Mouse (Mus musculus): ENCODE data around the gene Rtn1.
"Not testable (repeated sequence)": the region's sequence is repeated elsewhere in the genome, so short reads cannot be mapped to it uniquely, and the experiment has no call there.

The Rtn1 gene

DNA sequence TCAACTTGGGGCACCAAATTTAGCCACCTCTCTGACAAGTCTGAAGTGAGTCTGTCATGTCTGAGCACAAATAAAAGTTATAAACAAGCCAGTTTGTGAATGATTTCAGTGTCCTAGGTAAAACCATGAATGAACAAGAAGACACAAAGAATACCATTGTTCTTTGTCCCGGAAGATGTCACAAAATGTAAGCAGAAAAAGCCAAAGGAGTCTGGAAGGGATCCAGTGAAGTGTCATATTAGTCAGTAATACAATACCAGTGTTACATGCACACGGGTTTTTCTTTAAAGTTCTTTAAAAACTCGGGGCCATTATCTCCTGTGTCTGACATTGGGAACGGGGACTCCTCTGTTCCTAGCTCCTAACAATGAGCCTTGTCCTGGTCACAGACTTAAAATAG lies 85.1 kb downstream of the Rtn1 start:
- no peak for DNase-seq (ENCODE audit: low spot score)

DNA sequence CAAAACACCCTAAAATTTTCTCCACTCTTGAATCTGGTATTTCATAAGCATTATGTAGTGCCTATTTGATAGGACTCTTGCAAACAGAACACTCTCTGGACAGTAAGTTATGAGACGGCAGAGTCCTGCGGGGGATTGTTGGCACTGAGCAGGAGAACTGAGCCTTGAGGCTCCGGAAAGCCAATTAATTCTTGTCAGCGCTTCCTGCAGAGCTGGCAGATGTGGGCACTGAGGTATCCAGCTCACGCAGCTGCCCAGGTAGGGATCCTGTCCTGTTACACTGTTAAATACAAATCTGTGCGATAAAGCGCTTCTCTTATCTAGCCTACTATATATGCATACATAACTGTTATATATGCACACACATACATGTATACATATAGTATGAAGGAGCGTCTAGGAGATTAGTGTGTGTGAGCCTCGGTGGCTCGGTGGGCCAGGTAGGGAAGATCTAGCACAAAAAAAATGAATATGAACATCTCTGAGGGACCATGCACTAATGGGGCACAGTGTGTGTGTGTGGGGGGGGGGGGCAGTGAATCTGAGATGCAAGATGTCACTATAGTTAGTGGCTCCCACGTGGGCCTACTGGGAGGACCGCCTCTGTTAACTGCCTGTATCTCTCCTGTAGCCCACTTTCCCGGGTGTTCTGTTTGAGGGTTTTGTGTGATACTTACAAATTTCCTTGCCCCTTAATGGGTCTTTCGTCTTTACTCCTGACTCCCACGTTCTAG lies 93.0 kb downstream of the Rtn1 start:
- DNase-seq (ENCODE audit: low spot score) = no peak

DNA sequence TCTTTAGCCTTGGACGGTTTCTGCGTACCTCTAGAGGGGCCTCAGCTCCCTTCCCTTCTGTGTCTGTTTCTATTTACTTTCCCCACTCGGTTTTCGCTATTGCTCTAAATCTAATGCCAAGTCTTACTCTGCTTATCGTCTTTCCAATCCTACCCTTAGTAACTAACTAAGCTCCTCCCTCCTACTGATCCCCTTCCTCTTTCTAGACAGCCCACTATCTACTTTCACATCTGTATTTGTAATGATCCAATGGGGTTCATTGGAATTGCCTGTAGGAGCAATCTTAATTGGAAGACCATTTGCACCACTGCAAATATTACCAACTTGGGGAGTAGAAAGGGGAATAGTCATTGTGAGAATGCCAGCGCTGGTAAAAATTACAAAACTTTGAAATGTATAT lies 98.0 kb downstream of the Rtn1 start:
- DNase-seq (ENCODE audit: low spot score) = no peak

DNA sequence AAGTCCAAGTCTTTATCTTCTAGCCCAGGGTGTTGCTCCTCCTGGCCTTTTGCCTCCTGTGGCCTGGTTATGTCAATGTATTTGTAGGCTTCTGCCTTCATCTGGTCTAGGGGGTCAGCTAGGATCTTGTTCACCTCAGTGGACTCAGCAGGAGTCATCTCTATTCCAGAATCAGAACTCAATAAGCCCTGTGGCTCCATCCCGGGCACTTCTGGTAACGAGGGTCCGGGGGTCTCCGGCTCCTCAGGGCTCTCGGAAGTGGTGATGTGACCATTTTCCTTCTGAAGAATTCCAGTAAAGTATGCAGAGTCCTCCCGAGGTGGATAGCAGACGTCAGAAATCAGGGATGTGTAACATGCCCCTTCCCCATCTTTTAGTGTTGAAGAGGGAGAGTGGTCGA lies 100.3 kb downstream of the Rtn1 start:
- no peak for DNase-seq (ENCODE audit: low spot score)

DNA sequence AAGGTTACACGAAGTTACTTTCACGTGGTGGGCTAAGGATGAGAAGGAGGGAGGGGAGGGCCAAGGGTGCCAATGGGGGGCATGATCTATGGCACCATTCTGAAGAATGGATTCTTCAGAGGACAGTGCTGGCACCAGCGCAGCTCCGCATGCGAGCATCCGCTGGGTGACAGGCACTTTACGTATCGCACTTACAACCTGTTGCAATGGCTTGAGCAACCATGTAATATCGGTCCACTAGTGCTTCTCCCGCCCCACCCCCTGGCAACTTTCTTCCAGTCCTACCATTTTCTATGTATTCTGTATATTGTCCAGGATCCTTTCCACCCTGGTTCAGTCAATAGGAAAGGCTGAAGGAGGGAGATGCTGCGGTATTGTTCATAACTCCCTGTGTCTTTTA lies 102.6 kb downstream of the Rtn1 start:
- DNase-seq (ENCODE audit: low spot score) = no peak

DNA sequence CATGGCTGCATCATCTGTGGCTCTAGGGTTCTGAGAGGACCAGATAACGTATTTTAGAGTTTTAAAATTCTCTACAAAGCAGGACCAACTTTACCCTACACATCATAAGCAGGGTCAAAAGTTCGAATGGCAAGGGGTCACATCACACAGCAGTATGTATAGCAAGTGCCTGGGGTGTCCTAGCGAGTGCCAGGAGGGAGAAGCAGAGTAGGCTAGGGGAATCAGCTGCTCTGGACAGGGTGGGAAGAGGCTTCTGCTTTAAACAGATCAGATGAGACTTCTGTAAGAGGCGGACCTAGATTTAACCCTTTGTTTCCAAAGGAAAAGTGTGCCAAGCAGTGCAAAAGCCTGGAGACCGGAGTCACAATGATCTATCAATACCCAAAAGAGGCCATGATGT lies 103.4 kb downstream of the Rtn1 start:
- no peak for DNase-seq (ENCODE audit: low spot score)

DNA sequence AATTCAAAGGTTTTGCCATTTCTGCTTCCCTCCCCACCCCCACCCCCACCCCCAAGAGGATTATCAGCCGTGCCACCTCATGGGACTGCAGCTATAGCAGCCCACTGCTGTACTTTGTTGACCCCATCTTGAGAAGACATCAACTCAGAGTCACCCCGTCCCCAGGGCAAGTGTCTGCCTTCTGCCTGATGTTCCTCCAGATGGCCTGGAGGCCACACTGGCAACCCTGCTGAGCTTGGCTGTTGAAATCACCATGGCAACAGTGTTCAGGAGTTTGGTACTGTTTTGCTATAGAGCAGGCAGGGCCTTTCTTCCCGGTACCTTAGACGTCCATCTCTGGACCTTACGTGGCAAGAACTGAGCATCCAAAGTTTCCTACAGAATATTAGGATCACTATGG lies 103.9 kb downstream of the Rtn1 start:
- no peak for DNase-seq (ENCODE audit: low spot score)

DNA sequence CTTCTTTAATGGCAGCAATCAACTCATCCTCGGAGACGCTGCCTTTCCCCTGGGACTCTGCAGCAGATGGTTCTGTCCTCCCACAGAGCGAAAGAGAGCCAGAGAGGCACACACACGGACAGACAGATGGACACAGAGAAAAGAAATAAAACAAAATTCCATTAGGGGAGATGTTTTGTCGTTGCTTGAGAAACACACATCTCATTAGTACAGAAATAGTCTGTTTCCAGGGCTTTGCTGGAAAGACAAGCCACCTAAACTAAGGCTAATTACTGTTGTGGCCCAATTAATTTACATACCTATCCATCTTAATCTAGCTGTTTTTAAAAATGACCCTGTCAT lies 104.5 kb downstream of the Rtn1 start:
- no peak for DNase-seq (ENCODE audit: low spot score)

DNA sequence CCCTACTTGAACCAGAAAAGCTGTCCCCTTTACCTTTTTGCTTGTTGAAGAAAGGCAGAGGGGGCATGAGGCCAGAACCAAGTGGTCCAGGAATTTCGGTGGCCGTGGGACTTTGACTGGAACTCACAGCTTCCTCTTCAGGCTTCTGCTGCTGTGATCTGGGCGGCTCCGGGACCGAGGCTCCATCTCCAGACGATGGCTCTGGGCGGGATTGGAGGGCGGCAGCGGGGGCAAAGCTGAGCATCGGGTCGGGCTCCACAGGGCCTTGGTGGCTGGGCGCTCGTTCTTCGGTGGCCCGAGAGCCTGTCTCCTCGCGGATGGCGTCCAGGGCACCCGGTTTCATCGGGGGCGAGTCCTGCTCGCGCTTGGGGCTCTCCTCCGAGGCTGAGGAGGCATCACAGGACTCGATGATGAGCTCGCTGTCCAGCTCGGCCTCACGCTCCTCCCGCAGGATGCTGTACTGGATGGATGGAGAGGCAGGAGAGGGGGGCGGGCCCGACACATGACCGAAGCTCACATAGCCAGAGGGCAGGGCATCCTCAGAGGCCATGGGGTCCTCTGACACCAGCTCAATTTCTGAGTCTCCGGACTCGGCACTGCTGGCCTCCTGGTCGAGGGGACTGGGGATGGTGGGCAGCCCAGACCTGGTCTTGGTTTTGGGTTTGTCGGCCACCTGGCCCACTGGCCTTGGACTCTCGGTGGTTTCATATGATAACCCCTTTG lies 105.1 kb downstream of the Rtn1 start:
- DNase-seq (ENCODE audit: low spot score) = no peak

DNA sequence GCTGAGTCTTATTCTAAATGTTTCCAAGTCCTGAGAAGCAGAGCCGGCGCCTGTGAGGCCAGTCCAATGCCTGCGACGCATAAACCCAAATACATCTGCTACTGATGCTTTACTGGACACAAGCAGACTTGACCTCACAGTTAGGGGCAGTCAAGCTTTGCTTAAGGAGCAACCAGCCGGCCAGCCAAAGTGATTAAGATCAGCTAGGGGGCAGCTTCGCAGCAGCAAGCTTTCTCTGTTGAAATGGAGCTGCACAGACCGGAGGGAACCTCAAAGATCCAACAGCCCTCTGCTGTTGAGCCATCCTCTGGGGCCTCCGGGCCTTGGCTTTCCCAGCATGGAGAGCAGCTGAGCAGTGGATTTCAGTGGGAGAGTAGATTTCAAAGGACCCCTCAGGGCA lies 107.4 kb downstream of the Rtn1 start:
- DNase-seq (ENCODE audit: low spot score) = no peak

DNA sequence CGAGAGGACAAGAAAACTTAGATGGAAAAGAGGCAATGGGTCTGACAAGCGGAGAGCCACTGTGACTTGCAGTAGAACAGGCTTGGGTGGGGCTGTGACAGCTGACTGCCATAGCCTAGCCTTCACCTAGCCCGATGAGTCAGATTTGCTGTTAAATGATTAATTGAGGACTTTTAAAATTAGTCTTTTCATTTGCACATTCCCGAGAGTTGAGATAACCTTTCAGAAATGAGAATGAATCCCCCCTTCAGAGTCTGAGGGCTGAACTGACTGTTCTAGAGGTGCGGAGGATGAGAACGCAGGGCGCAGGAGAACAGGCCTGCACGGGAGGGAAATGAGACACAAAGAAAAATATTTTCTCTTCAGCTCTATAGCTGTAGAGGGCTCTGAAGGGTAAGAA lies 107.9 kb downstream of the Rtn1 start:
- DNase-seq (ENCODE audit: low spot score) = no peak

DNA sequence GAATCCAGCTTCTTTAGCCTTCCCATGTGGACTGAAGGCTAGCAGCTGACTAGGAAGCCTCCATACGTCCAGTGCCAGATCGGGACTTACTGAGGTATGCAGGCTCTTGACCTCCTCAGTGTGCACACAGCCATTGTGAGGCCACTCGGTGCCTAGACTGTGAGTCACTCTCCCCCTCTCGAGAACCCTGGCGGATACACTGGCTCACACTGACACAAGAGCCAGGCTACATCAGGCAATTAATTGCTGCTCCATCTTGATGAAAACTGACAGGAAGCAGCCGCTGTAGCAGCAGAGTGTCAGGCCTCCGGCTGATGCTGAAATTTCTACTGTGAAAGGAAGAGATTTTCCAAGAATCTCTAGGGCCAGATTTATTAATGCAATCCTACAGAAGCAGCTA lies 110.6 kb downstream of the Rtn1 start:
- no peak for DNase-seq (ENCODE audit: low spot score)

DNA sequence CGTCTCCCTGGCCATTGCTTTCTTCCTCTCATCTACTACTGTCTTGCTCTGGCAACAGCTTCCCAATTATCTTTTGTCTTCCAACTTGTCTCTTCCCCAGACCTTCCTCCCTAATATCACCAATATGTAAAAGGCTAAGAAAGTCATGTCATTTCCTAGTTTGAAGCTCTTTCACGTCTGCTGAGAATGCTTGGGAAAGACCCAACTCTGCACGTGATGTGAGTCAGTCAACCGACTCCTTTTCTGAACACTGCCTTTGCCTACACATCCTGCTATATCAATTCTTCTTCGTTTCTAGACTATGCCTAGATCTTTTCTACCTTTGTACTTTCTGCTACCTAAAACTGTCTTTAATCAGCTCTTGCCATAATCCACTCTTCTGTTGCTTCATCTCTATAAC lies 112.3 kb downstream of the Rtn1 start:
- DNase-seq (ENCODE audit: low spot score) = no peak

DNA sequence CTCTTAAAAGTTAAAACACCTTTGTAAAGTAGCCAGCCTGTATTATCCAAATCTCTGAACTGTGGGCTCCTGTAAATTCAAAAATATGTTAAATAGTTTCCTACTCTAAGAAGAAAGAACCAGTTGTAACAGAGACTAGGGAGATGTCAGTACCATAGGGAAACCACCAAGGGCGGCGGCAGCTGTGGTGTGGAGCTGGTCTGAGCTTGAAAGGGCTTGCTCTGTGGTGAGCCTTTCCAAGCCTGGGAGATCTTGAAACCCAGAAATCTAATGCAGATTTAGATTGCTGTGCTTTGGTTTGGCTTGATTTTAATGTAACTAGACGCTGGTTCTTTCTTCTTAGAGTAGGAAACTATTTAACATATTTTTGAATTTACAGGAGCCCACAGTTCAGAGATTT lies 115.7 kb downstream of the Rtn1 start:
- not testable (repeated sequence) for DNase-seq (ENCODE audit: low spot score)

DNA sequence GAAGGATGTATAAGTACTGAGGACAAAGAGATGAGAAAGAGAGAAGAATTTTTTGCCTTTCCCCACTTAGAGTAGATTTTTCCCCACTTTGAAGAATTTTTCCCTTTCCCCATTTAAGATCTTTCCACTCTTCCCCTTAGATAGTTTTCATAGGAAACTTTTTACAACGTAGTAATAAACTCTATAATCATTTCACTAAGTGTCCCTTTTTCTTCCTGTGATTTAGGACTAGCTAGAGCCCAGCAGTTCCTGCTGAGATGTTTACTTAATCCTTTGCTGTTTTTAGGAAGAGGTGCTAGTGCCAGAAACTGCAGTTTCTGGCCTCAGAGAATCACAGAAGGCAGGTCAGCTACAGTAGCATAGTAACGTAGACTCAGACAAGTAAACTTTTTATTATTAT lies 116.3 kb downstream of the Rtn1 start:
- DNase-seq (ENCODE audit: low spot score) = no peak

DNA sequence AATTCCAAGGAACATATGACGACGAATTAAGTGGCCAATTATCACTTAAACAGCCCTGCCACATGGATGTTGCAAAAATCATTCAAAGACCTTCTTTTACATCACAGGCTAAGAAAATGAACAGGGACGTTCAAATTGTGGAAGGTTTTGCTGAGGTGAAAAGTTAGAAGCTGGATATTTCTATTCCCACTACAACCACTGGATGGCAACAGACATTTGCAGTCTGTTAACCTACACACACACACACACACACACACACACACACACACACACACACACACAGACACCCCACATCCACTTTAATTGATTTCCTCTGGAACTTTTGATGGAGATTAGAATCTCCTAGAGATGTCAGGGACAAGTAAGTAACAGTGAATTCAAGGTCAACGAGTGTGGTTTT lies 117.6 kb downstream of the Rtn1 start:
- DNase-seq (ENCODE audit: low spot score) = no peak

DNA sequence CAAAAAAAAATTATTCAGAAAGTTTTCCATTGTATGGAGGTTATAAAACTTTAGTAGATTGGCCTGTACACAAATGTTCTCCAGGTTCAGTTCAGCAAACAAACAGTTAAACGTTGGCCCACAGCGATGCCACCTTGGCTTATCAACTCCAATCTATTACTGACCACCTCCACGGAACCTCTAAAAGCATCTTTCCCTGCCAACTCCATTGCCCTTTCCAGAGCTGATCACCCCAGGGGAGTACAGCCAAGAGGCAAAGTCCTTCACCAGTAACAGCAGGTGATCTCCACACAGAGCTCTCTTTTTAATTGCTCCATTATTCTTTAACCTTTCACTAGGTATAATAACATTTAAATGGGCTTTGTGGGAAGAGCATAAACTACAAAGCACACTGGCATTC lies 120.6 kb downstream of the Rtn1 start:
- DNase-seq (ENCODE audit: low spot score) = no peak

DNA sequence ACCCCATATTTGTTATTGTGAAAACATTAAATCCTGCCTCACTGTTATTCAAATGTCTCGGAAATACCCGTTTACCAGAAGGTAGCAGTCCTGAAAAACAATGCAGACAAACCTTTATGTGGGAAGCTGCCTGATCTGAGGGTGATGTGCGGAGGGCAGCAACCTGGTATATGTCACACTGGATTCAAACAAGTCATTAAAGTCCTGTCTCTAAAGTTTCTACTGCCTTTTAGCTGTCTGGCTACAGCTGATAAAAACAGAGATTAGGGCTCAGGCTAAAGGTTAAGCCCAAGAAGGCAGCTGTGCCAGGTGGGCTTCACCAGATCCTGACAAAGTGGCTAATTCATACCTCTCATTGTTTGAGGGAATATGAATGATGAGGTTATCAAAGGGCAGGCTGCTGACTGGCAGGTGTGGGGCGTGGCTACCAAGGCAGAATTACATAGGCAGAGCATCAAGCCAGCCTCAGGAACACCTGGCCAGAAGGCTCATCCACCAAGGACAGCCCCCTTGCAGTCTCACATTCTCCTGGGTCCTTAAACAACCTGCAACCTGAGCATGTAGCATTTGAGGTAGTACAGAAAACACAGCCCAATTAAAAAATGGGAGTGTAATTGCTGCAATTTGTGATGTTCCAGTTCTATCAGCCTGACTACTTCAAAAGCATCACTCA lies 121.4 kb downstream of the Rtn1 start:
- DNase-seq (ENCODE audit: low spot score) = no peak

DNA sequence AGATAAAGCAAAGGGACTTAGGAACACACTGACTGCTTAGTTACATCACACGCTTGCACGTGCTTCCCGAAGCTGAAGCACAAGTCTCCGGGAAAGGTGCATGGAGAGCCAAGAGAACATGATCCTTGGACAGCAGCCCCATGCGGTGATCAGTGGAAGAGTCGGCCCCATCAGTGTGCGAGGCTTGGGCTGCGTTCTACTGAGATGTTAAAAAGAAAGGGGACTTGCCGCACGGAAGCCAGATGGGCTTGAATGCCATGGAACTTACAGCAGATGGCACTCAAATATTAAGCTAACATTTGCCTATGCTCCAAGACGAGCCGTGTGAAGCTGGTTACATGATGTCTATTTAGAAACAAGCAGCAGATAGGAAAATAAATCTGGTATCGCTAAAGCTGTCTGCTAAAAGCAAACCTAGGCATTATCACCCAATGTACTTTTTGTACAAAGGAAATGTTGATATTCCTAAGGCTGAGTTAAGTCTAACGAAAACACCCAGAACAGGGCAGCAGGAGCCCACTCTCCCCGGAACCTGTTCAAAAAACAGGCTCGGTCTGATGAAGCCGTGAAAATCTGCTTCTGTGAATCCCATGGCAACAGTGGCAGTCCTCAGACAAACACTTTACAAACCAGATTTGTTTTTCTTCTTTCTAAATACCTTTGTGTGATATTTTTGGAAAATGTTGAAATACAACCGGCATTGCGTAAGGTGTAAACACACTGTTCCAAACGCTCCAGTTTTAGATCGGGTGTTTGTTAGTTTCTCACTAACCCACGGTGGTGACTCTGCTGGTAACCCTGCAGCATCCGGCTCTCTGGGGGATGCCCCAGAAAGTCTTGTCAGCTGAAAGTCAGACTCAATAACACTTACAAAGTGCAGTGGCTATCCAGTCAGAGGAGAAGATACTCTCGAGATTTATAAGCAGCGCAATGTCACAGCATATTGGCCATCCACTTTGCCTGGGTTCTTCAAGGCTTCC lies 123.2 kb downstream of the Rtn1 start:
- DNase-seq (ENCODE audit: low spot score) = peak; percentile 84

DNA sequence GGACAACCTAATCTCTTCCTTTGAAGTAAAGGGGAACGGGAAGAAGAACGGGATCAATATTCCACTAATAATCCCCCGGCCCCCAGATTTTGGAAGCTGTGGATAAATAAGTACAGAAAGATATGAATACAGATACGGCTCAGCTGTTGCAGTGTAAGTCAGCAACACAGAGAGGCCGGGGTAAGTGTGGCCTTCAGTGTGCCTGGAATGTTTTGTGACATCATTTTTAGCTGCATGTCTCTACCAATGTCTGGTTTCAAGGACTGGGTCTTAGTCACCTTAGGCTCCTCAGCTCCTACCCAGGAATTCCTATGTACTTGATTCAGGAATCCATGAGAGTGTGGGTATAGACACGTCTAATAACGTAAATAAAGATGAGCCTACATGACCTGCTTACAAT lies 124.3 kb downstream of the Rtn1 start:
- no peak for DNase-seq (ENCODE audit: low spot score)

DNA sequence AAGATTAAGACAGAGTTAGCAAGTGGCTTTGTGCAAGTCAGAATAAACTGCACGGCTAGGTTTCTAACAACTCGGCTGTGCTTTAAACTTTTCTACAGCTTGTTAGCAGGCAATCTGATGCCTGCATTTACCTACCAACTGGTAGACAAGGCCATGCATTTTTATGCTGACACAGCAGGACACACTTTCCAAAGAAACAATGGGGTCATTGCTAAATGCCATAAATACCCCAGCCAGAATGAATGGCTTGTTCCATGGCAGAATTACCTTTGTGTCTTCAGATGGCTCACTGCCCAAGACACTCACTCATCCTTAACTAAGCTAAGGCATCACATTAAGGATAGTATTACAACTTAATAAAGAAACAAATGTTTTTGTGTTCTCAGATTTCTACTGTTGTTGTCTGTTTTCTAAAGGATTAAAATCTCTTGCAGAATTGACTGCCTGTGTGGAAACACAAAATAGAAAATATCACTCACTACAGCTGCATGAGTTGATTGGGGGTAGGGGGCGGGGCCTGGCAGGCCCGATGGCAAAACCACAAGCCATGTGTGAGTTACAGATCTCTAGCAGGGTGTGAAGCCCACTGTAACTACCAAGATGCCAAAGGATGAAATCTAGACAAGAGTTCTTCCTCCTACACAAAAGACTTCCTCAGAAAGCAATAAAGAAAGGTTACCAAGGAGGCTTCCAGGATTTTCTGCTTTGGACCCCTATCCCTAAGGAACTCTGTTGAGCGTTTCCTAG lies 129.6 kb downstream of the Rtn1 start:
- no peak for DNase-seq (ENCODE audit: low spot score)

Data from layer of hippocampus, adult 9-10 months (tissue).